In genomic region chr2:24047551-24048479, GRCm38 (mm10) we compare ENCODE assay signal across 8 mouse cellular contexts. TPM values are rescaled to one million over a fixed set of nuclear protein-coding genes. Genes with fewer than 3 reads are reported as not detected.
DNase-seq lines count a peak whose midpoint lies in the region; ATAC-seq and TF ChIP-seq lines count a peak whose summit lies in the region.

No protein-coding gene starts in this region.

- H3K9me3 ChIP-seq in forebrain, embryonic 10.5 days, result no peaks in the 10 kb centered on the region
- no peaks in the 10 kb centered on the region for H3K9me3 ChIP-seq in limb, embryonic 11.5 days (ENCODE audit: control insufficient read depth, low read length)
- no peaks in the 10 kb centered on the region for H3K9me3 ChIP-seq in neural tube, embryonic 15.5 days (replicated peaks)

- H3K4me1 ChIP-seq in forebrain, embryonic 10.5 days, result peaks cover 29% of the 10 kb centered on the region
- H3K4me1 ChIP-seq in limb, embryonic 11.5 days (ENCODE audit: control insufficient read depth, insufficient read depth, low read length), result no peaks in the 10 kb centered on the region
- H3K4me1 ChIP-seq in neural tube, embryonic 15.5 days, result peaks cover 13% of the 10 kb centered on the region; the same call in 1 of the 2 replicates

- TF ChIP-seq CTCF in left cerebral cortex, adult 2 months (IDR thresholded peaks at IDR 0.05), result no peak

- H3K4me2 ChIP-seq in limb, embryonic 11.5 days (ENCODE audit: low read depth, severe bottlenecking), result peak overlapping the region; percentile 34
- peak overlapping the region; percentile 55 for H3K4me2 ChIP-seq in neural tube, embryonic 15.5 days

- no peaks in the 10 kb centered on the region for H3K36me3 ChIP-seq in forebrain, embryonic 10.5 days (replicated peaks)
- H3K36me3 ChIP-seq in limb, embryonic 11.5 days (ENCODE audit: control insufficient read depth, insufficient read depth, low read length), result no peaks in the 10 kb centered on the region
- H3K36me3 ChIP-seq in neural tube, embryonic 15.5 days, result no peaks in the 10 kb centered on the region

- intact Hi-C loops in left cerebral cortex, adult 2 months (cut with DNase I), result no loop called here

- H3K27me3 ChIP-seq in forebrain, embryonic 10.5 days (ENCODE audit: poor library complexity, severe bottlenecking), result no peaks in the 10 kb centered on the region
- no peaks in the 10 kb centered on the region for H3K27me3 ChIP-seq in limb, embryonic 11.5 days (ENCODE audit: control insufficient read depth, insufficient read depth, low read length)
- no peaks in the 10 kb centered on the region for H3K27me3 ChIP-seq in neural tube, embryonic 15.5 days (replicated peaks)

- H3K4me3 ChIP-seq in left cerebral cortex, adult 2 months, result peak overlapping the region; percentile 60
- peak overlapping the region; percentile 45 for H3K4me3 ChIP-seq in forebrain, embryonic 10.5 days
- H3K4me3 ChIP-seq in limb, embryonic 11.5 days (ENCODE audit: low read depth, low read length), result no peak overlapping the region
- peak overlapping the region; percentile 44 for H3K4me3 ChIP-seq in neural tube, embryonic 15.5 days (replicated peaks)

- DNase-seq in left cerebral cortex, adult 2 months (ENCODE audit: extremely low spot score in 1 of 2, low spot score in 2 of 2), result no peak
- no peak for DNase-seq in left cerebral cortex, adult 8-10 months (ENCODE audit: low spot score in 2 of 2)
- no peak for DNase-seq in forebrain, embryonic 10.5 days (ENCODE audit: extremely low spot score, low spot score)
- DNase-seq in limb, embryonic 11.5 days (ENCODE audit: low spot score), result no peak
- no peak for DNase-seq in ovary, postnatal 10 days (ENCODE audit: low spot score)
- DNase-seq in adrenal gland, postnatal 36 days, result no peak

- peak overlapping the region; percentile 95 for H3K27ac ChIP-seq in left cerebral cortex, adult 2 months
- peak overlapping the region; percentile 82 for H3K27ac ChIP-seq in forebrain, embryonic 10.5 days
- no peak overlapping the region for H3K27ac ChIP-seq in limb, embryonic 11.5 days (replicated peaks; ENCODE audit: low read depth, low read length)
- H3K27ac ChIP-seq in neural tube, embryonic 15.5 days (replicated peaks), result peak overlapping the region; percentile 78

- no peak for ATAC-seq in limb, embryonic 11.5 days (ENCODE audit: insufficient number of reproducible peaks, low FRiP score, low TSS enrichment, low read depth)
- ATAC-seq in neural tube, embryonic 15.5 days (ENCODE audit: low FRiP score), result peak; percentile 56; the same call in 1 of the 2 replicates
- no peak for ATAC-seq in monocyte, adult 5-6 weeks (replicated peaks; ENCODE audit: insufficient number of reproducible peaks, low FRiP score, low TSS enrichment, poor library complexity, severe bottlenecking)

- WGBS in forebrain, embryonic 10.5 days, result 42% methylated on average over 6 of the region's 6 CpGs
- 53% methylated on average over 6 of the region's 6 CpGs for WGBS in limb, embryonic 11.5 days
- WGBS in neural tube, embryonic 15.5 days, result 20% methylated on average over 6 of the region's 6 CpGs

- H3K9ac ChIP-seq in limb, embryonic 11.5 days (ENCODE audit: low read length), result no peak overlapping the region
- H3K9ac ChIP-seq in neural tube, embryonic 15.5 days (replicated peaks), result peak overlapping the region; percentile 36

RNA-seq across cellular contexts. Expression of gene Hnmt, which starts 1.4 kb away (rescaled TPM):
- total RNA-seq in left cerebral cortex, adult 2 months (2021), result 10 to 100 TPM; 19.2 to 19.3 TPM
- total RNA-seq in left cerebral cortex, adult 8-10 months (2022), result 10 to 100 TPM; 27.1 to 31.8 (median 29.0) TPM
- polyA plus RNA-seq in forebrain, embryonic 10.5 days (2016; fragmentation: Nextera tagmentation; extraction: Ambion mirVana), result 1.6 and 1.9 TPM in 2 replicates
- 0.23 and 0.44 TPM in 2 replicates for polyA plus RNA-seq in limb, embryonic 11.5 days (2014; fragmentation: Nextera tagmentation; extraction: Ambion mirVana)
- polyA plus RNA-seq in neural tube, embryonic 15.5 days (2015; fragmentation: Nextera tagmentation; extraction: Ambion mirVana), result 12.3 and 15.4 TPM in 2 replicates
- total RNA-seq in monocyte, adult 5-6 weeks (2017), result 16.4 to 33.7 TPM (median 26.7 TPM) in 3 replicates
- 10 to 100 TPM in 1 of 2 experiments, 1 to 10 TPM in 1; 7.8 to 19.4 TPM for total RNA-seq in adrenal gland, postnatal 36 days (2021)

RNA-seq across cellular contexts. Expression of gene Tbpl2, which starts 48.6 kb away (rescaled TPM):
- not detected for total RNA-seq in left cerebral cortex, adult 2 months (2021)
- total RNA-seq in left cerebral cortex, adult 8-10 months (2022), result not detected
- polyA plus RNA-seq in forebrain, embryonic 10.5 days (2016; fragmentation: Nextera tagmentation; extraction: Ambion mirVana), result not detected in 2 replicates
- not detected in 2 replicates for polyA plus RNA-seq in limb, embryonic 11.5 days (2014; fragmentation: Nextera tagmentation; extraction: Ambion mirVana)
- polyA plus RNA-seq in neural tube, embryonic 15.5 days (2015; fragmentation: Nextera tagmentation; extraction: Ambion mirVana), result not detected in 2 replicates
- total RNA-seq in monocyte, adult 5-6 weeks (2017), result not detected in 3 replicates
- total RNA-seq in adrenal gland, postnatal 36 days (2021), result not detected
